Mouse (Mus musculus): ENCODE data around the gene Vmn1r132. TPM values are rescaled to one million over a fixed set of nuclear protein-coding genes. Genes with fewer than 3 reads are reported as not detected.
"Not testable (repeated sequence)": the region's sequence is repeated elsewhere in the genome, so short reads cannot be mapped to it uniquely, and the experiment has no call there.

The Vmn1r132 gene
- not detected for total RNA-seq (2021)
- long read RNA-seq, experiment 1, result 0 reads
- long read RNA-seq, experiment 2, result 0 reads

- not testable (repeated sequence) for DNase-seq (ENCODE audit: low spot score)
Observed at GRCm38 (mm10) chr7:21613792-21614191, at the start of gene Vmn1r132. Gene Vmn1r132 (plus strand): TSS chr7:21614092.

Other genes with a start within 250 kb of the Vmn1r132 start
- not detected for gene Gm6882, start 181.3 kb upstream of the Vmn1r132 start, total RNA-seq (2021)
- gene Vmn1r130, start 102.3 kb upstream of the Vmn1r132 start, total RNA-seq (2021), result not detected
- gene Vmn1r131, start 68.0 kb upstream of the Vmn1r132 start, total RNA-seq (2021), result not detected
- not detected for gene Gm4175, start 147.4 kb downstream of the Vmn1r132 start, total RNA-seq (2021)
- not detected for gene Gm4177, start 182.6 kb downstream of the Vmn1r132 start, total RNA-seq (2021)
- gene Vmn1r135, start 218.3 kb downstream of the Vmn1r132 start, total RNA-seq (2021), result not detected
- not detected for gene Gm5725, start 230.2 kb downstream of the Vmn1r132 start, total RNA-seq (2021)

Data from gastrocnemius, adult 18-20 months (tissue).